Mouse (Mus musculus) thymus, postnatal 10 days (tissue): ENCODE results near the gene Twf2.
"Not testable (repeated sequence)": the region's sequence is repeated elsewhere in the genome, so short reads cannot be mapped to it uniquely, and the experiment has no call there.

Experiments
- DNase-seq, 2 experiments: peaks; one replicate each; pipeline ENCODE4 v3.0.0; 2021; ENCODE audit warnings: low spot score in 2 of 2

Gene Twf2

DNA sequence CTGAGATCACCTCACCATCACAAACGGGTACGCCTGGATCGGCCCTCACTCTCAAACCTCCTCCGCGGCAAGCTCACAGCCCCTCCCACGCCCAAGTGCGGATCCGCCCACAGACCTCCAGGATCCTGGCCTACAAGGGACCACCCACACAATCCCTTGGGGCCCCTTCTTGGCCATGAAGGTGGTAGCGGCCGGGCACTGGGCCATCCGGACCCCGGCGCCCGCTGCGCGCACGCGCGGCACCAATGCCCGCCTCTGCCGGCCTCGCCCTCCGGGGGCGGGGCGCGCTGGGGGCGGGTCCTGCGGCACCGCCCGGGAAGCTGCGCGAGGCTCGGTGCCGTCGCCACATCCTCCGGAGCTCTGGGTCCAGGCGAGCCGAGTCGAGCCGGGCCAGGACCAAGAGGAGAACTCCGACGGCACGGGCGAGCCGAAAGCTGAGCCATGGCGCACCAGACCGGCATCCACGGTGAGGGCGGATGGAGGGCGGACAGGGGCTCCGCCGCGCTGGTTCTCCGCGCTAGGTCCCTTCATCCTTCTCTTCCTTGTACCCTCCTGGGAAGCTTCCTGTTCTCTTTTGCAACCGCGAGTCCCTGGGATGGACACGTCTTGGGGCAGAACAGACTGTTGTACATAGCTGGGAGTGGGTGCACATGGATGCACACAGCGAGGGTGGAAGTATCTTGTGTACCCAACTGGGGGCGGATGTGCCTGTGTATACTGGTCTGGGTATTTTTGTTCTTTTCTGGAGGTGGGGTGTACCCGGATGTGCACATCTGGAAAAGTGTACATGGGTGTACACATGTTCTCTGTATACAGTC lies at the start of gene Twf2:
TSS of gene Twf2 (plus strand) at position 290 of the 818 bp plus-strand sequence.
- DNase-seq, result peak; percentile 72 to 80

DNA sequence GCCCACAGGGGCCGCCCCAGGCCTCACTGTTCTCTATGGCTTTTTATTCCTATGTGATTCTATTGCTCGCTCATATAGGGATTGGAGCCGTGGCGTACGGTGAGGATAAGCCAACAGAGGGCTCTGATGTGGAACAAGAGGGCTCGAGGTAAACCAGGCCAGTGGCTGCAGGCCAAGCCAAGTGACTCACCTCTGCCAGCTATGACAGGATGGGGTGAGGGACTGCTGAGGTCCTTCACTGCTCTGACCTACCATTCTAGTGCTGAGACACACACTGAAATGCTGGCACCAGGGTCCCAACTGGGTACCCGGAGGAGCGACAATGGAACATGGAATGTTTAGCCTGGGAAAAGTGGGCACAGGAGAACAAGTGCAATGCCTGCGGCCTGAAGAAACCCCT lies 48.8 kb upstream of the Twf2 start:
- DNase-seq, result no peak

DNA sequence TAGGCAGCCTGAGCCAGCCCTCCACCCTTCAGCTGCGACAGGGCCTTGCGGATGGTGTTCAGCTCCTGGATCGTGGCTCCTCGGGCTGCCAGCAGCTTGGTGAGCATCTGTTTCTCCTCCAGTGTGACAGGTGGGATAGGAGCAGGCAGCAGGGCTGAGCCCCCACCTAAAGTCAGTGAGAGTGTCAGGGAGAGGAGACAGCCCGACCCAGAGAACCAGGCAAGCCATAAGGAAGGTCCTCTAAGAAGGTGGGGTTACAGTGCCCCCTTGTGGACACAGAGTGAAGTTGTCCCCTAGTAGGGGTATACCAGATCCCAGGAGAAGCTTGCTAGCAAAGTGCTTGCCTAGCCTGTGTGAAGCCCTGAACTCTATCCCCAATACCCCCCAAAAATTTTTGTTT lies 46.5 kb upstream of the Twf2 start:
- DNase-seq, result peak; percentile 20 to 56

DNA sequence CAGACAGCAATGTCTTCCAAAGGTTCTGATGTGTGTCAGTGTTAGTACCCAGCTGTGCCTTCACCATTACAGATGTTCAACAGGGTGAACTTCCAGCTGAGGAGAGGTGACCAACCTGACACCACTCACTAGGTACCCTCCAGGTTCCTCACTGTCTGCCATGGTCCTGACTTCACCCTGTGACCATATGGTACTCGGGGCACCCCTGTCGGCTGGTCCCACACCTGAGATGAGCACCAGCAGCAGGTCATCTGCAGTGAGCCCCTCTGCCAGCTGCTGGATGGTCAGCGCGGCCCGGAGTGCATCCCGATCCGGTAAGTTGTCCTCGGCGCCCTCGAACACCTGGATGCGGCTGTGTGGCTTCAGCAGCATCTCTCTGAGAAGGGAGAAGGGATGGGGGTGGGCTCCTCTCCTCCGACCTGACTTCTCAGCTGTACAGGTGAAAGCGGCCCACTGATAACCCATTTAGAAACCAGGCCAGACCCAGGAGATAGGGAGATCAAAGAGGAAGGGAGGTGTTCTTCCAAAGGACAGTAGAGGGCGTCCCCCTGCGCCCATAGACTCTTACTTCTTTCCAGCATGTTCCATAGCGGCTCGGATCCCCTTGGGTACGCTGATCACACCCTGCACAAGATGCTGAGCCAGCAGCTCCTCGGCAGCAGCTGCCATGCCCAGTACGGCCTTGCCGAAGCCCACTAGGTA lies 45.8 kb upstream of the Twf2 start:
- DNase-seq, result no peak

DNA sequence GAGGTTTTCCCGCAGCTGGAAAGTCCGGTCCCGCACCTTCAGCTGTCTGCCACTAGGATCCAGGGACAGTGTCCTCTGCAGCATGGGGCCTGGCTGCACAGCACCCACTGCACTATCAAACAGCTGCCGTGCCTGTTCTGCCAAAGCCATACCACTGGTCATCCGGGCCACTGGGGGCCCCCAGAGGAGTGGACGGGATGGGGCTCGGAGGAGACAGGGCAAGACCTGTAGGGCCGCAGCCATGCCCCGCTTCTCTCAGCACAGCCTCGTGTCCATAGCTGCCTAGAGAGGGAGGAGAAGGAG lies 45.3 kb upstream of the Twf2 start:
- no peak for DNase-seq

DNA sequence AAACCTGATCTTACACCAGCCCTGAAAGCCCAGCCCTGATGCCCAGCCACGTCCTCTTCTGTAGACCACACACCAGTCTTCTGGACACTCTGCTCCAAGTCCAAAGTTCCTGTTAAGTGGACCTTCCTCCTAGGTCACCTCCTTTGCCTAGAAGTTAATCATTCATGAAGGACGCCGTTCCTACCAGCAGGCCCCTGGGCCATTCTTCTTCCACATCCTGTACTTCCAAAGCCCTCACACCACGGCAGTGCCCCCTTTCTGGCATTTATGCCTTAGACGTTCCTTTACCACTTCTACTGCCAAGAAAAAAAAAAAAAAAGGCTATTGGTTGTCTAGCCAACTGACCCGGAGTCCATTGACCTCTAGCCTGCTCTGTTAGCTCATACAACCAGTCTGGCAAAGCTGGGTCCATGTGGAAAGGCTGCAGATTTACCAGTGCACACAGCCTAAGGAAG lies 44.8 kb upstream of the Twf2 start, which contains the start of gene Glyctk:
TSS of gene Glyctk (minus strand) at position 102 of the 455 bp plus-strand sequence.
- no peak for DNase-seq

DNA sequence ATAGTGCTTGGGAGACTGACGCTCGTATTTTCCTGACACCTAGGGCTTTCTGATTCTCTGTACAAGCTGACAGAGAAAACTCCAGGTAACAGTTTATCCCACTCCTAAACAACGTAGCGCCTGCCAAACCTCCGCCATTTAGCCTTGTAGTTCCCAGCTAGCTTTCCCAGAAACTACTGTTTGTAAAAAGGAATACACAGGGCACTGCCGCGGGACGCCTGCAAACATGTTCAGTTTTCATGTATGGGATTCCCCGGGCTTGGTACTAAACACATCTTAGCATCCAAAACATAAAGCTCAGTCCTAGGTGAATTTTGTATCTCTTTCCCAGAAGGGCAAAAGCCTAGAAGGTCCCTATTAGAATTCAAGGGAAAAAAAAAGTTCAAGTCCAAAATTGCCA lies 43.7 kb upstream of the Twf2 start:
- no peak for DNase-seq

DNA sequence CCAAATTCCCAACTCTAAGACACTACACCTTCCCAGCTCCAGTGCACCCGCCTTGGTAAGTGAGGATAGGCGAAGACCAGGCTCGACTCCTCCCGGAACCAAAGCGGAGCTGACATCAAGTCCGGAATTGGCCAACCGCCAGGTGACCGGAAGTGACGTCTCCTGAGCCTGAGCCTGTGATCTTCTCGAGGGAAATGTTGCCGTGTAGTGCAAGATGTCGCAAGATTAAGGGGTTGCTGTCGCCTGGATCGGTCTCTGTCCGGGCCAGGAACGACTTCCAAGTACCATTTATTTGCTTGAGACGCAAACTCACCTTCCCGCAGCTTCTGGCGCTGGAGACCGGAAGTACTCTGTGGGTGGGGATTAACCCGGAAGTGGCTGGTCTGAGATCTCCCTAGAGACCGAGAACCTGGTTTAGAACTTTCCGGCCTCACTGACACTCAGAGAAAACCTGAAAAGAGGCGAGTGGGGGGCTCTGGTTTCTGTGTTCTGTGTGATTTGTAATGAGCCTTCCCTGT lies 43.1 kb upstream of the Twf2 start:
- peak; percentile 59 to 68 for DNase-seq

DNA sequence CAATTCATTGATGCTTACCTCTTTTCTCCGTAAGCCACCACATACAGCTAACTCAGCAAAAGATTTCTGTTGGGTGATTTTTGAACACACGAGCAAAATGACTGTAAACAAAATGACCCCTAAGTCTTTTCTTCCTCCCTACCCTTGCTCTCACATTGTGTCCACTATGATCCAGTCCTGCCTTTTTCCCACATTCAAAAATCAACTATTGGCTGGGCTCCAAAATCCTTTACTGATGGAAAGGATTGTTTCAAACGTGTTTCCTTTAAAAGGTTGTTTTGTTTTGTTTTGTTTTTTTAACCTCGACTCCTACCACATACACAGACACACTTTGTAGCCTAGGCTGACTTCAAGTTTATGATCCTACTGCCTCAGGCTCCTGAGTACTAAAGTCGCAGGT lies 42.5 kb upstream of the Twf2 start:
- DNase-seq, result no peak

DNA sequence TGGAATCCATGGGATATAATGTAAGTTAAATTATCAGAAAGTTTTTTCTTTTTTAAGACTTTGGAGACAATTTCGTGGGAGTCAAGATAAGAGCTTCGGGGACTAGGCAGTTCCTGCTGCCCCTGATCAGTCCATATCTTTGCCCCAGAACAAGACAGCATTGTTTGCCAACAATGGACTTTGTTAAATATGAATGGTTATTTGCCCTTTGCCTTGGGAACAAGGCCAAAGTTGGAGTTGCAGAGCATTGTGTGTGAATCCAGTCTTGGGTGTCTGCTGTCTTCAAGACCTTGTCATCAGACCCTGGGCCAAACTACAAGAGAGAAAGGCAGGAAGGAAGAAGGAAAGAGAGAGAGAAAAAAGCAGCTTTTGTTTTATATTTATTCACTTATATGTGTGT lies 36.2 kb upstream of the Twf2 start:
- no peak for DNase-seq

DNA sequence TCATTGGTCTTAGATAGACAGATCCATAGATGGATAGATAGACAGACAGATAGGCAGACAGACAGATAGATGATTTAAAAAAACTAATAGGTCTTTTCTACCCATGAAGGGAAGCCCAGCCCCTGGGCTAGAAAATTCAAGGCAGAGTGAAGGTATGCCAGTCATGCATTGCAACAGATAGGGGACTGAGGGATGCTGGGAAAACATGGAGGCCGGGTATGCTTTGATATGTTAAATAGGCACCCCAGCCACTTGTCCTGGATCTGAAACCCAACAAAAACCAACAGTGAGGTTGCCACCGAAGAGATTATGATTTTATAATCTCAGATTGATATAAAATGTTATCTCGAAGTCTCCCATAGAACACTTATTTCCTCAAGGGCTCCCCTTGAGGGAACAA lies 35.7 kb upstream of the Twf2 start:
- DNase-seq, result no peak

DNA sequence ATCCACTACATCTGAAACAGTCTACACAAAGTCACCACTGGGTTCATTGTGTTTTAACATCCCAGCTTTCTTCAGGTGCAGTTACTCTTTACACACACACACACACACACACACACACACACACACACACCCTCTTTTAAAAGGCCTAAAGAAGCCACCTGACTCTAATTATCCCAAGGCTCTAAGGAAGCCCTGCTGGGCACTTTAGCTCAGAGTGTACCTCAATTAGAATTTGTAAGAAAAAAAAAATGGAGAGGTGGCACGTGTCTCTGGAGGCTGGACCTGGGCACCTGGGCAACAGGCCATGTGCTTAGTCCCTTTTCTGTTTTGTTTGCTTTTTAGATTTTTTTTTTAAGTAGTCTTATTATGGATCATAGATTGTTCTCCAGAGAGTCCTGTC lies 35.2 kb upstream of the Twf2 start:
- DNase-seq, result no peak

DNA sequence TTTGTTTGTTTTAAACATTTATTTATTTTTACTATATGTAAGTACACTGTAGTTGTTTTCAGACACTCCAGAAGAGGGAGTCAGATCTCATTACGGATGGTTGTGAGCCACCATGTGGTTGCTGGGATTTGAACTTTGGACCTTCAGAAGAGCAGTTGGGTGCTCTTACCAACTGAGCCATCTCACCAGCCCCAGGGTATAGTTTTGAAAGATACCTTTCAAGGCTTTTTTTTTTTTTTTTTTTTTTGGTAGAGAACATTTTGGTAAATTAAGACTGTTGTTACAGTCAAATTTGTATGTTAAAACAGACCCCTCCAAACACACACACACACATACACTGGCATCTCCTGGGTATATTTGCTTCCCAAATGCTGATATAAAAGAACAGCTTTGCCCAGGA lies 33.9 kb upstream of the Twf2 start:
- DNase-seq, result not testable (repeated sequence)

DNA sequence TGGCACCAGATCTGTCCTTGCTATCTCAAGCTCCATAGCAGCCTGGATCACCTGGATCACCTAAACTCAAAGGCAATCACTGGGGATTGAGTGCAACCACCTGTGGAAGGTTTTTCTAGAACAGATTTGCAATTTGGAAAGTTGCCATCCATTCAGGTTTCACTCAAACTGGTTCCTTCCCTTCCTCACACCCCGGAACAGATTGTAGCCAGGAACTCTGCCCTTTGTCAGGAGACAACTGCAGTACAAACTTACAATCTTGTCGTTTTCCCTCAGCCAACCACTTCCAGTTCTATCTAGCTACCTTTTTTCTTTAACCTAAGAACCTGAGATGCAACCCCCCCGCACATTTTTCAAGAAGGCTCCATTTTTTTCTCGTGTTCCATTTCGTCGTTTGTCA lies 33.0 kb upstream of the Twf2 start:
- DNase-seq, result no peak

DNA sequence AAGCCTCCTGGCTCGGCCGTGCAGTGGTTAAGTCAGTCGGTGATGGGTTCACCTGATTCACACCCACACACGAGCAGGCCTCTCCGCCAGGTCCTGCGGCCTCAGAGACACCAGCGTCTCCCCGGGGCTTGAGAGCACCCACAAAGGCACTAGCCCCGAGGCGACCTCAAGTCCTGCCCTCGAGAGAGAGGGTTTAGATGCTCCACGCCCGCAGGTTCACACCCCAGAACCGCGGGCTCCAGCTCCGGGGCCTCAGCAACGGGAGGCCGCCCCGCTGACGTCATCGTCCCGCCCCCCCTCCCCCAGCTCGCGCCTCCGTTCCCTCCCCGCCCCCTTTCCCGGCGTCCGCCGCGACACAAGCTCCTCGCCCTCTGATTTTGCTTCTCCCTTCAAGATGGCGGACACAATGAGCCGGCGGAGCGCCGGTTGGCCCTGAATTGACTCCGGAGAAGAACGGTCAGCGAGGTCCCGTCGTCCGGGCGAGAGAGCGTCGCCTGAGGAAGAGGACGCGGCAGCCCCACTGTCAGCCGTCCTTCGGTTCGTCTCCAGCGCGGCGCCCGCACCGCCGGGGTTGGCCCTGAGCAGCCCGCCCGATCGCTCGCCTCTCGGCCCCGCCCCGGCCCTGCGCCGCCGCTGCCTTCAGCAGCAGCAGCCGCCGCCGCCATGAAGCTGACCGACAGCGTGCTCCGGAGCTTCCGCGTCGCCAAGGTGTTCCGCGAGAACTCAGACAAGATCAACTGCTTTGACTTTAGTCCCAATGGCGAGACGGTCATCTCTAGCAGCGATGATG lies 32.2 kb upstream of the Twf2 start, which contains the start of gene Wdr82:
TSS of gene Wdr82 (plus strand) at position 373 of the 790 bp plus-strand sequence.
- DNase-seq, result peak; percentile 86 to 90

DNA sequence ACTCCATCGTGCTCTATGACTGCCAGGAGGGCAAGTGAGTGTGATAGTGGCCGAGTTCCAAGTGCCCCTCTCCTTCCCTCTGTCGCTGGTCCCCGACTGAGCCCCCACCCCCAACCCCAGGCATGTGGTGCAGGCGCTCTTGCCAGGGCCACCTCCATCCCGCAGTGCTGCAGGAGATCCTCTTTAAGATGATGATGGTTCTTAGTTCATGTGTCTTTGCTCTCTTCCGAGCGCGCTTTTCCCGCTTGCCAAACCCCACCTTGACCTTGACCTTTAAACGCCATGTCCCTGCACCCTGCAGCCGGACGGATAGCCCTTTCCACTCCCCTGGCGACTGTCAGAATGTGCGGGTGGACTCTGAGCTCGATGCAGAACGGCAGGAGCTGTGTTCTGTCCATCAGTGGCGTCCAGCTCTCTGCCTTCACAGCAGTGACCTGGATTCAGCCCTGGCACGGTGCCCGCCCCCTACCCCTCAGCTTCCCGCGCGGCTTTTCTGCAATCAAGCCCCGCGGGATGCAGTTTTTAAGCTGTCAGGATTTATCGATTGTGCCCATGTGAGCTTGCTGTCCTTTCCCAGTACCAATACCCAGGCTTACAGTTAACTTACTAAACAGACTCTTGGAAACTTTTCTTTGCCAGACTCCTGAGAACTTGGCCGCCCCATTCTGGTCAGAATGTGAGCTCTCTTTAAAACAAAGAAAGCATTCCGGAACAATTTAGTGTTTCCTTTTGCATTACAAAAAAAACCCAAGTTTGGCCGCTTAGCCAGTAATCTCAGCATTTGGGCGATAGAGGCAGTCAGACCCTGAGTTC lies 31.4 kb upstream of the Twf2 start:
- DNase-seq, result peak in 1 of 2 experiments; percentile 29

DNA sequence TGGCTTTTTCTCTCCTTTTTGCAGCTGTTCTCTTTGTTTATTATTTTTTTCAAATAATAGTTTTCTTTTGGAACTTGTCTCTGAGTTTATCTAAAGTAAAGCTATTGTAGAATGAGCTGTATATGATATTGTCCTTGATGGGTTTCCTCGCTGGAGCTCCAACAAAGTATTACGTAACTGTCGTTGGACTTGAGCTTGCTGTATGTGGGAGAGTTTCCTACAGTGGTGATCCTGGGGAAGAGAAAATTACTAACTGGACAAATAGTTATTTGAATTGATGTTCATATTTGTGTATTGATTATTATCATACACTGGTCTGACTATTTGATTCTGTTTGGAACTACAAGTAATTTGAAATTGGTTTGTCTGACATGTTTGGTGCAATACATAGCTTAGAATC lies 30.4 kb upstream of the Twf2 start:
- DNase-seq, result no peak

DNA sequence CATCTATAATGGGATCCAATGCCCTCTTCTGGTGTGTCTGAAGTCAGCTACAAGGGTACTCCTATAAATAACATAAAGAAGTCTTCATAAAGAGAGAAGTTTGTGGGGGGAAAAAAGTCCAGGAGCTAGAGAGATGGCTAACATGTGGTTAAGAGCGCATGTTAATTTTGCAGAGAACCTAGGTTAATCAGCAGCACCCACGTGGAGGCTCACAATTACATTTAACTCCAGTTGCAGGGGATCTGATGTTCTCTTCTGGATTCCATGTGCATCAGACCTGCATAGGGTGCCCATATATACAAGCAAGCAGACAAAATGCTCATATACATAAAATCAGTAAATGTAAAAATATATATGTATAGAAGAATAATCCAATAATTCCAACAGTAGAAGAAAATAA lies 29.5 kb upstream of the Twf2 start:
- no peak for DNase-seq

DNA sequence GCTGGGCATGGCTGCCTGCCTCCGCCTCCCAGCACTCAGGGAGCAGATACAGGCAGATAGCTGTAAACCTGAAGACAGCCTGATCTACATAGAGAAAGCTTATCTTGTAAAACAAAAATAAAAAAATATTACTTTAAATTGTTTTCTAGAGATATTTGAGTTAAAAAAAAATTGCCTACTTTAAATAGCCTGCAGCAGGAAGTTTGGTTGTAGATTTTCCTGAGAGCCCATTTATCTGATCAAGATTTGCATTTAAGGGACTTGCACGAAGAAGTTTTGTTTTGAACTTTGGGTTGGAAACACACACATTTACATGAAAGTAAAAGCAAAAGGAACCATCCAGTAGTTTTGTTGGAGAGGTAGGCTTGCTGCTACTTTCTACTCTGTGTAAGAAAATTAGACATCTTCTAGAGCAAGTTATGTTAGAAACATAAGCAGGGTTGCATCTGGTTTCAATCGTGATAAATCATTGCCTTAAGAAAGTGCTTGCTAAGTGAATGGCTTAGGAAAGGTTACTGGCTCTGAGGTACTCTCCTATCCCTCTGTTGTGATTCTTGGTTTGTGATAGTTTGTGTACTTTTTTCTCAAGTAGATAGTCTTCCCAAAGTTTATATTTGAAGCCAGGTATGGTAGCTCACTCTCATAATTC lies 27.2 kb upstream of the Twf2 start:
- no peak for DNase-seq

DNA sequence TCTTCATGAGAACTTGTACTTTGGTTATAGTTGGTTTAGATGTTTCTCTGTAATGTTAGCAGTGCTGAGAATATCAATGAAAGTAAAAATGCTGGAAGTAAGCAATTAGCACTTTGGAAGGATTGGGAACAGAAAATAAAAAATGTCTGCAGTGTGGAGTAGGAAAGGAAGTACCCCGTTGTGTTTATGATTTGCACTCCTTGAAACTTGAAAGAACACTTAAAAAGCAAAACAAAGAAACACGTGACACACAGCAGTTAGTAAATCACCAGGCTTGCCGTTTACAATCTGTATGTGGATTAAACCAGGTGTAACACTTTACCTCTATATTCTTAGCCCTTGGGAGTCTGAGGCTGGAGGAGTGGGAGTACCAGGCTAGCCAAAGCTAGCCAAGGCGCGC lies 26.1 kb upstream of the Twf2 start:
- DNase-seq, result no peak

DNA sequence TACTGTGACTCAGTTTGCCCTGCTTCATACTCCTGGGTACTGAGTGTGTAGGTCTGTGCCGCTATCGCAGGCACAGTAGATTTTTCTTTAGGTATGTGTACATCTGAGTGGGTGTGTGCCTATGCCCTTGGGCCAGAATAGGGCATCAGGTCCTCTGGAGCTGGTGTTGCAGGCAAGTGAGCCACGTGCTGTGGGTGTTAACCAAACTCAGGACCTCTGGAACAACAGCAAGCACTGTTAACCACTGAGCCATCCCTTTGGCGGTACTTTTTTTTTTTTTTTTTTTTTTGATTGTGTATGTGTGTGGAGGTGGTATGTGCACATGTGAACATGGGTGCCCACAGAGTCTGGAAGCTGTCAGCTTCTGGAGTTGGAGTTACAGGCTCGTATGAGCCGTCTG lies 25.1 kb upstream of the Twf2 start:
- no peak for DNase-seq
